Mouse (Mus musculus) embryonic fibroblast, embryonic 13.5 days (primary cell): Measurements from ENCODE around the gene Idua. TPM values are rescaled to one million over a fixed set of nuclear protein-coding genes. Genes with fewer than 3 reads are reported as not detected.

Experiments
- H3K27ac ChIP-seq: 2 replicates; pipeline ENCODE4 v1.5.1; 2012; ENCODE audit warnings: low read length, control low read depth, inconsistent platforms; ENCODE audit not compliant: insufficient read depth
- H3K4me1 ChIP-seq: 2 replicates; pipeline ENCODE4 v1.6.1; 2011; ENCODE audit warnings: low read length; ENCODE audit not compliant: control insufficient read depth, insufficient read depth
- H3K4me3 ChIP-seq: 2 replicates; pipeline ENCODE4 v1.5.1; 2011; ENCODE audit warnings: mild to moderate bottlenecking, control low read depth, low read length; ENCODE audit not compliant: insufficient read depth
- CTCF ChIP-seq: IDR thresholded peaks from 2 replicates; pipeline ENCODE4 v1.5.1; 2011; ENCODE audit warnings: mild to moderate bottlenecking, control low read depth, low read length, moderate library complexity, borderline replicate concordance; ENCODE audit not compliant: insufficient read depth
- POLR2A ChIP-seq: IDR thresholded peaks from 2 replicates; pipeline ENCODE4 v1.6.1; 2011; ENCODE audit warnings: low read depth, mild to moderate bottlenecking, control low read depth, low read length, moderate library complexity
- polyA plus RNA-seq: library from polyadenylated mRNA; stranded (reverse); fragments of >200 nt; gene quantifications from 2 replicates; pipeline ENCODE4 v1.2.4, GENCODE M21; 2011; ENCODE audit warnings: low read depth; ENCODE audit not compliant: missing spikeins, insufficient read length

The Idua gene
- polyA plus RNA-seq, 1 experiment: 17.9 TPM

DNA sequence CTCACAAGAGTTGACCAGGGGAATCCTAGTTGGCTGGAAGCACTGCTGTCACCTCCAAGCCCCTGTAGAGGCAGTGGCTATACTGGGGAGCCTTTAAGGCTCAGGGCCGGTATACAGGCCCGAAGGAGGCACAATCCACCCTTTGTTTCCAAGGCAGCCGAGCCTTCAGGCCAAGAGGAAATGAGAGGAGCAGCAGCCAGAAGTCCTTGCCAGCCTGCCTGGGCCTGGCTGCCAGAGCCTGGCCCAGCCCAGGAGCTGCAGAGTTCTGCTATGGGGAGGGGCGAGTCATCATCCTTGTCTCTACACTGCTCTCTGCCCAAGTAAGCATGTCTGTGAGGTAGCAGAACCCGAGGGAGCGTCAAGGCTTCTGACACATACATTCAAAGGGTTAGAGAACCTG lies 54.0 kb downstream of the Idua start:
- Histone ChIP-seq H3K4me3 (no peak overlapping the region), H3K27ac (no peak overlapping the region), H3K4me1 (peaks cover 5% of the 10 kb centered on the region; the same call in 1 of the 2 replicates)
- TF ChIP-seq POLR2A (no peak), CTCF (no peak)

DNA sequence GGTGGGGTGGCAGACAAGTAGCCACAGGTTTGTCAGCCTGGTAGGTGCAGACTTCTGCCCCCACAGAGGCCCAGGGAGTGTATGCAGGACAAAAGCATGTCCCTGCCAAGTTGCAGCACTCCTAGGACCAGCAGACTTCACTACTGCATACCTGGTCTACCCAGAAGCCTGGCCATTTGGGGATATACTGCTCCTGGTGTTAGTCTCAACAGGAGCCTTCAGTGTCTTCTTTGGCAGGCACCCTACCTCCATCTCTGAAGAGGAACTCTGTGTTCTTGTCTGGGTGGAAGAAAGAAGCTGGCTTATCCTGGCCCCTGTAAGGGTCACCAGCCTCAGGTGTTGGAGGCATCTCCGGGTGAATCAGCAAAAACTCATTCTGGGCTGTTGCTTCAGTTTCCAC lies 55.8 kb downstream of the Idua start:
- TF ChIP-seq POLR2A (no peak), CTCF (no peak)
- H3K4me3 ChIP-seq: no peak overlapping the region
- peaks cover 5% of the 10 kb centered on the region; the same call in 1 of the 2 replicates for H3K4me1 ChIP-seq
- no peak overlapping the region for H3K27ac ChIP-seq

- Histone ChIP-seq H3K27ac (no peak overlapping the region), H3K4me3 (no peak overlapping the region), H3K4me1 (peaks cover 5% of the 10 kb centered on the region; the same call in 1 of the 2 replicates)
- TF ChIP-seq POLR2A: no peak
Observed at GRCm38 (mm10) chr5:108718051-108718450, 57.9 kb downstream of the Idua start.

DNA sequence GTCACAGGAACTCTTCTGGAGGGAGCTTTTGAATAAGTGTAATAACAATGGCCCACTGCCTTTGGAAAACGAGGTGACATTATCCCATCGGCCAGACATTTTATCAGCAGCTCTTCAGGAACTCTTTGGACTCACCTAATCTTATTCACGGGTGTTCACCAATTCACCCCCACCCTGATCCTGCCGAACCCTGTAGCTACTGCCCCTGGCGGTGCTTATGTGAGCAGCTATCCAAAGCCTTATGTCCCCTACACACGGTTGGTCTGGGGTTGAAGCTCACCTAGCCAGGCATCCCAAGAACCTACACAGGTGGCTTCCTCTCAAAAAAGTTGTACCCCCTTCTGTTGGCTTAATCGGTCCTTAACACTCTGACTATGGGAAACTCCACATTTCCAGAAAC lies 59.6 kb downstream of the Idua start:
- Histone ChIP-seq H3K4me3 (no peak overlapping the region), H3K27ac (no peak overlapping the region), H3K4me1 (peaks cover 5% of the 10 kb centered on the region; the same call in 1 of the 2 replicates)
- no peak for TF ChIP-seq CTCF
- TF ChIP-seq POLR2A: no peak

GRCm38 (mm10) chr5:108724006-108724405 lies 63.9 kb downstream of the Idua start:
- Histone ChIP-seq H3K4me1 (peaks cover 2% of the 10 kb centered on the region; the same call in 1 of the 2 replicates), H3K4me3 (no peak overlapping the region), H3K27ac (no peak overlapping the region)
- no peak for TF ChIP-seq CTCF
- no peak for TF ChIP-seq POLR2A

DNA sequence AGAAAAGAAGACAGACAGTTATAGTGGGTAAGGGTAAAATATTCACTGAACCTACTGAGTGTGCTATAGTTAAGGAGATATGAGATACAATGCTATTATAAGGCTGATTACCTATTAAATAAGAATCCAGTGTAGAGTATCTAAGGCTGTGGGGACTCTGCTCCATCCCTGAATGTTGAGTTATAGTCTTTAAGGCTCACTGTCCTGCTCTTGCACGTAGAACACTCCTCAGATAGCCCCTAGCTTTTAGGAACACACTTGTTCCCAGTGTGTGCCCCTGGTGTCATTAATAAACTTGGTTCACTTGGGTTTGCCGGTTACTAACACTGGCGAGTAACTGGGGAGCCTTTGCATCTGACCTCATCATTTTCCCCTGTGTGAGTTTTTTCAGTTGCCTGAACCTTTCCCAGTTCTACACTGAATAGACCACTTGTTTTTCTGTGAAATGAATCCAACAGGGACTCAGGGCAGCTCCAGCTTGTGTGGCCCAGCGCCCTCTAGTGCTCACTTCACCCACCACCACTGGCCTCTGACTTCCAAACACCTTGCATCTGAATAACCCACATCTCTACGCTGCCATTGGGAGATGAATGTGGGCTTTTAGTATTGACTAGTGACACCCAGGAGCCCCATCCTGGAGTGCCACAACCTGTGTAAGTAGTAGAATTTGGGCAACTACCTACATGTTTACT lies 66.6 kb downstream of the Idua start:
- Histone ChIP-seq H3K4me3 (no peak overlapping the region), H3K27ac (no peak overlapping the region), H3K4me1 (no peaks in the 10 kb centered on the region)
- TF ChIP-seq POLR2A (no peak), CTCF (peak; percentile 84)

- Histone ChIP-seq H3K4me1 (no peaks in the 10 kb centered on the region), H3K27ac (no peak overlapping the region), H3K4me3 (no peak overlapping the region)
- no peak for TF ChIP-seq CTCF
- TF ChIP-seq POLR2A: no peak
Observed at GRCm38 (mm10) chr5:108727425-108727824, 67.3 kb downstream of the Idua start.

Other genes with a start within 250 kb of the Idua start
- 264 and 289 TPM in 2 replicates for gene Atp5k, start 225.9 kb upstream of the Idua start, polyA plus RNA-seq
- gene Mfsd7a, start 211.4 kb upstream of the Idua start, polyA plus RNA-seq: 0.72 and 0.95 TPM in 2 replicates
- gene Pcgf3, start 199.1 kb upstream of the Idua start, polyA plus RNA-seq: 92.3 and 93.4 TPM in 2 replicates
- not detected in 2 replicates for gene Cplx1, start 110.3 kb upstream of the Idua start, polyA plus RNA-seq
- gene Gak, start 30.6 kb upstream of the Idua start, polyA plus RNA-seq: 74.7 and 92.7 TPM in 2 replicates
- 29.0 and 36.3 TPM in 2 replicates for gene Tmem175, start 30.6 kb upstream of the Idua start, polyA plus RNA-seq
- 11.7 and 11.8 TPM in 2 replicates for gene Dgkq, start 9.3 kb downstream of the Idua start, polyA plus RNA-seq
- gene Slc26a1, start 15.2 kb downstream of the Idua start, polyA plus RNA-seq: 0.23 TPM in 1 of 2 replicates, not detected in the other
- gene Fgfrl1, start 32.1 kb downstream of the Idua start, polyA plus RNA-seq: 22.5 and 30.6 TPM in 2 replicates
- gene Rnf212, start 114.7 kb downstream of the Idua start, polyA plus RNA-seq: not detected in 2 replicates
- not detected in 2 replicates for gene Tmed11, start 135.0 kb downstream of the Idua start, polyA plus RNA-seq
- not detected in 2 replicates for gene Vmn2r8, start 148.5 kb downstream of the Idua start, polyA plus RNA-seq
- gene Vmn2r9, start 192.3 kb downstream of the Idua start, polyA plus RNA-seq: not detected in 2 replicates